Mouse (Mus musculus) lung, embryonic 14.5 days (tissue): ENCODE data around the gene Cuta. TPM values are rescaled to one million over a fixed set of nuclear protein-coding genes. Genes with fewer than 3 reads are reported as not detected.
"Not testable (repeated sequence)": the region's sequence is repeated elsewhere in the genome, so short reads cannot be mapped to it uniquely, and the experiment has no call there.

Source experiments
- ATAC-seq: fragments of 200-750 bp; cut with Nextera tagmentation; 2 replicates; pipeline ENCODE4 v1.8.0; 2017; ENCODE audit warnings: mild to moderate bottlenecking, moderate TSS enrichment, moderate library complexity; ENCODE audit not compliant: insufficient read depth
- DNase-seq: peaks from one replicate; pipeline ENCODE4 v3.0.0-alpha.2; 2015
- H3K27ac ChIP-seq: fragments of 300-500 bp; sonication (generic); 2 replicates; pipeline ENCODE4 v1.5.1; 2014; ENCODE audit warnings: low read depth, mild to moderate bottlenecking, moderate library complexity
- H3K27me3 ChIP-seq: fragments of 300-500 bp; sonication (generic); 2 replicates; pipeline ENCODE4 v1.6.1; 2014; ENCODE audit warnings: low read length, control low read depth; ENCODE audit not compliant: insufficient read depth
- H3K36me3 ChIP-seq: fragments of 300-500 bp; sonication (generic); 2 replicates; pipeline ENCODE4 v1.6.1; 2014; ENCODE audit warnings: control low read depth; ENCODE audit not compliant: insufficient read depth
- H3K4me1 ChIP-seq: fragments of 300-500 bp; sonication (generic); 2 replicates; pipeline ENCODE4 v1.6.1; 2014; ENCODE audit warnings: antibody characterized with exemption, control low read depth; ENCODE audit not compliant: insufficient read depth
- H3K4me2 ChIP-seq: fragments of 300-500 bp; sonication (generic); 2 replicates; pipeline ENCODE4 v1.6.1; 2014; ENCODE audit warnings: mild to moderate bottlenecking
- H3K4me3 ChIP-seq: fragments of 300-500 bp; sonication (generic); 2 replicates; pipeline ENCODE4 v1.5.1; 2014; ENCODE audit warnings: low read depth, low read length
- H3K9ac ChIP-seq: fragments of 300-500 bp; sonication (generic); 2 replicates; pipeline ENCODE4 v1.6.1; 2014
- H3K9me3 ChIP-seq: fragments of 300-500 bp; sonication (generic); 2 replicates; pipeline ENCODE4 v1.6.1; 2016; ENCODE audit warnings: low read depth, low read length, control low read depth
- CTCF ChIP-seq: IDR thresholded peaks from 2 replicates; pipeline ENCODE4 v1.5.1; 2016; ENCODE audit warnings: antibody characterized with exemption, low read depth
- WGBS: fragments of 180-500 bp; shearing (Covaris S2); extraction: QIAGEN DNeasy Blood & Tissue Kit; methylation state at CpG from one replicate; pipeline ENCODE4 v1.1.7; 2014; 5-methylcytosine and 5-hydroxymethylcytosine counted together
- polyA plus RNA-seq: library from polyadenylated mRNA; unstranded; fragments of >200 nt; fragmentation: Nextera tagmentation; extraction: Ambion mirVana; gene quantifications from 2 replicates; pipeline ENCODE4 v1.2.1, GENCODE M21; 2014

Cuta gene
- polyA plus RNA-seq, result 163 TPM in 2 replicates

DNA sequence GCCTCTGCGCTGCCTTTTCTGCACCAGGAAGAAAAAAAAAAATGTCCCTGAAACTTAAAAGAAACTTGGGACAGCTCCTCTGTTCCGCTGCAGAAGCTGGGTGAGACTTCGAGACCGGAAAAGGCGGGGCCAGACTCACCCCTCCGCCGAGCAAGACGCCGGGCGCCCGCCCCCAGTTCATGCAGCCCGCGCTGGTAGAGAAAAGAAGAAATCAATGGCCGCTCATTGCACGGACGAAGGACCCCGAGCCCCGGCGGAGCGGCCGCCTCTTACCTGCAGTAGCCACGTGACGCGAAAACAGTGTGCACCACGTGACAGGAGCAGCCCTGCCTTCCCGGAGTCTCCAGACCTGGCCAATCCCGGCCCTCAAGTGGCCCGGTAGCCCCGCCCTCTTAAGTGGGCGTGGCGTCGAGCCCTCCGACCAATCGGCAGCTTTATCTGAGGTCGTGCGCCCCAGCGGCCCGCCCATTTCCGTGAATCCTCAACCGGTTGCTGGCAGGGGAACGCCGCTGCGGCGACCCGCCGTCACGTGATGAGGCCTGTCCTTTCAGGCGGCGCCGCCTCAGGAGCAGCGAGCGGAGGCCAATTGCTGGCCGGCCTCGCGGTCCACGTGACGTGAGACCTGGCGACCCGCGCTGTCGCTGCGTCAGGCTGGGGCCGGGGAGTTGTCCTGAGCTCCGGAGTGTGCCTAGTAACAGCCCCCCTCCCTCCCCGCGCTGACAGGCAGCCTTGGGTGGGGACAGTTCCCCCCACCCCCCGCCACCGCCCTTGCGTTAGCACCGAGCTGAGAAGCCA is at the start of gene Cuta:
Cuta (minus strand) TSS at position 392 of the 795 bp plus-strand sequence.
- Histone ChIP-seq H3K27me3 (no peaks in the 10 kb centered on the region), H3K27ac (peak within 1 kb of the TSS; percentile 96), H3K36me3 (peaks cover 32% of the 10 kb centered on the region), H3K4me3 (peak within 1 kb of the TSS; percentile 55), H3K9me3 (no peaks in the 10 kb centered on the region), H3K4me1 (0 out of 2 replicates have a peak, but pooled peaks cover 8% of the 10 kb centered on the region), H3K9ac (peak within 1 kb of the TSS; percentile 68), H3K4me2 (peak within 1 kb of the TSS; percentile 91)
- ATAC-seq (peak; percentile 93), DNase-seq (peak; percentile 100)
- TF ChIP-seq CTCF, result no peak
- under 1% methylated on average over 68 of the region's 70 CpGs for WGBS

GRCm38 (mm10) chr17:26985503-26986179 is 46.3 kb upstream of the Cuta start:
- Histone ChIP-seq H3K4me2 (no peak overlapping the region), H3K9ac (no peak overlapping the region), H3K36me3 (peaks cover 4% of the 10 kb centered on the region; the same call in 1 of the 2 replicates), H3K9me3 (no peaks in the 10 kb centered on the region), H3K4me3 (no peak overlapping the region), H3K27me3 (no peaks in the 10 kb centered on the region), H3K4me1 (no peaks in the 10 kb centered on the region), H3K27ac (no peak overlapping the region)
- 60% methylated on average over 10 of the region's 10 CpGs for WGBS
- ATAC-seq (no peak), DNase-seq (no peak)
- no peak for TF ChIP-seq CTCF

- Histone ChIP-seq H3K4me1 (no peaks in the 10 kb centered on the region), H3K4me2 (no peak overlapping the region), H3K27ac (no peak overlapping the region), H3K4me3 (no peak overlapping the region), H3K27me3 (no peaks in the 10 kb centered on the region), H3K9ac (no peak overlapping the region), H3K9me3 (no peaks in the 10 kb centered on the region), H3K36me3 (peaks cover 21% of the 10 kb centered on the region)
- no peak for DNase-seq
- no peak for TF ChIP-seq CTCF
- 86% methylated on average over 4 of the region's 4 CpGs for WGBS
- no peak for ATAC-seq
These were observed 44.0 kb upstream of the Cuta start for GRCm38 (mm10) chr17:26983382-26983781.

DNA sequence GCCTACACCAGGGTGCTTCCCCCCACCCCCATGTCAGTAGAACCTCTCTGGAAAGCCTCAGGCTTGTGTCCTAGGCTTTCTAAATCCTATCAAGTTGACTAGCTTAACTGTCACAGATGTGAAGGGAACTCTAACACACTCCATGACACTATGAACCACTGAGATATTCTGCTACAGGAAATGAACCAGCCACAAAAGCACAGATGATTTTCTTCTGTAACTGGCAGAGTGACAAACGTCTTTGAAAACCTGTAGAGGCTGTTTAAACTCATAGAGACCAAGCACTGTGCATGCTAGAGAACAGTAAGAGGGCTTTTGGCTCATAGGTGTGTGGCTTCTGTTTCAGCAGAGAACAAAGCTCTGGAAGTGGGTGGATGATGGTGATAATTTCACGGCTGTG is 41.7 kb upstream of the Cuta start:
- H3K9me3 ChIP-seq, result no peaks in the 10 kb centered on the region
- no peak for TF ChIP-seq CTCF
- H3K27me3 ChIP-seq, result no peaks in the 10 kb centered on the region
- no peak overlapping the region for H3K4me3 ChIP-seq
- 67% methylated on average over 2 of the region's 2 CpGs for WGBS
- DNase-seq (no peak), ATAC-seq (no peak)
- no peak overlapping the region for H3K4me2 ChIP-seq
- H3K4me1 ChIP-seq, result no peaks in the 10 kb centered on the region
- no peak overlapping the region for H3K9ac ChIP-seq
- peaks cover 35% of the 10 kb centered on the region for H3K36me3 ChIP-seq
- no peak overlapping the region for H3K27ac ChIP-seq

- Histone ChIP-seq H3K36me3 (peaks cover 52% of the 10 kb centered on the region), H3K4me1 (no peaks in the 10 kb centered on the region), H3K4me2 (no peak overlapping the region), H3K27me3 (no peaks in the 10 kb centered on the region), H3K9ac (no peak overlapping the region), H3K27ac (no peak overlapping the region), H3K4me3 (no peak overlapping the region), H3K9me3 (no peaks in the 10 kb centered on the region)
- WGBS, result 70% methylated on average over 2 of the region's 2 CpGs
- TF ChIP-seq CTCF, result no peak
- DNase-seq (no peak), ATAC-seq (no peak)
These were observed 40.1 kb upstream of the Cuta start for GRCm38 (mm10) chr17:26979426-26979825.

GRCm38 (mm10) chr17:26977354-26977753 is 38.0 kb upstream of the Cuta start:
- not testable (repeated sequence) for H3K27ac ChIP-seq, H3K4me2 ChIP-seq, ATAC-seq, H3K4me3 ChIP-seq, DNase-seq, H3K4me1 ChIP-seq, H3K9me3 ChIP-seq, H3K9ac ChIP-seq, H3K27me3 ChIP-seq
- WGBS, result 83% methylated on average over 6 of the region's 6 CpGs
- TF ChIP-seq CTCF, result peak; percentile 15; the same call in 1 of the 2 replicates
- H3K36me3 ChIP-seq, result peaks cover 53% of the 10 kb centered on the region

GRCm38 (mm10) chr17:26975415-26975814 is 36.0 kb upstream of the Cuta start:
- Histone ChIP-seq H3K27me3 (no peaks in the 10 kb centered on the region), H3K4me3 (no peak overlapping the region), H3K27ac (no peak overlapping the region), H3K9me3 (no peaks in the 10 kb centered on the region), H3K9ac (no peak overlapping the region), H3K4me2 (no peak overlapping the region), H3K4me1 (no peaks in the 10 kb centered on the region), H3K36me3 (peaks cover 51% of the 10 kb centered on the region)
- ATAC-seq, result no peak
- DNase-seq, result no peak
- peak; percentile 41 for TF ChIP-seq CTCF
